Mouse (Mus musculus) natural killer cell, adult 2 months (primary cell): ENCODE measurements at regions not wholly inside any gene's neighbourhood (a gene's known extent, or its start where the extent isn't known, plus 50 kb on each side); places are given as distances from the start of the nearest gene placed in this dataset.
A peak's percentile ranks its signal among the peaks of the same experiment; 100 is the strongest.

ENCODE experiments used
- DNase-seq, 2 experiments: peaks; one replicate each; pipeline ENCODE4 v3.0.0; 2022; ENCODE audit warnings: low spot score in 2 of 2

- peak in 1 of 2 experiments; percentile 41 for DNase-seq
Measured at GRCm38 (mm10) chr2:128395308-128396007, 195.6 kb upstream of the Spdye4c start.

GRCm38 (mm10) chr2:128396008-128396346, 195.0 kb upstream of the Spdye4c start:
- peak; percentile 97 for DNase-seq

GRCm38 (mm10) chr2:128401359-128401758, 189.7 kb upstream of the Spdye4c start:
- no peak for DNase-seq

- no peak for DNase-seq
Measured at GRCm38 (mm10) chr2:128403143-128403935, 187.7 kb upstream of the Spdye4c start.

GRCm38 (mm10) chr2:128404405-128404804, 186.6 kb upstream of the Spdye4c start:
- no peak for DNase-seq

- DNase-seq = peak; percentile 69 to 78
Measured at GRCm38 (mm10) chr2:128407076-128407475, 183.9 kb upstream of the Spdye4c start.

GRCm38 (mm10) chr2:128408718-128409117, 182.3 kb upstream of the Spdye4c start:
- peak; percentile 67 to 76 for DNase-seq

GRCm38 (mm10) chr2:128412352-128412751, 178.7 kb upstream of the Spdye4c start:
- DNase-seq = peak; percentile 70 to 83

- peak; percentile 62 for DNase-seq
Measured at GRCm38 (mm10) chr2:128412974-128413373, 178.0 kb upstream of the Spdye4c start.

- no peak for DNase-seq
Measured at GRCm38 (mm10) chr2:128414588-128415240, 176.3 kb upstream of the Spdye4c start.

- DNase-seq = no peak
Measured at GRCm38 (mm10) chr2:128416416-128416815, 174.6 kb upstream of the Spdye4c start.

GRCm38 (mm10) chr2:128418960-128419359, 172.0 kb upstream of the Spdye4c start:
- DNase-seq = no peak

GRCm38 (mm10) chr2:128420406-128420805, 170.6 kb upstream of the Spdye4c start:
- DNase-seq = no peak

GRCm38 (mm10) chr2:128422677-128423076, 168.3 kb upstream of the Spdye4c start:
- DNase-seq = peak; percentile 39

- DNase-seq = no peak
Measured at GRCm38 (mm10) chr2:128424236-128424635, 166.8 kb upstream of the Spdye4c start.

GRCm38 (mm10) chr2:128427181-128427880, 163.7 kb upstream of the Spdye4c start:
- no peak for DNase-seq

- DNase-seq = peak; percentile 46 to 53
Measured at GRCm38 (mm10) chr2:128428154-128428553, 162.9 kb upstream of the Spdye4c start.

- peak; percentile 56 to 66 for DNase-seq
Measured at GRCm38 (mm10) chr2:128428651-128429633, 162.1 kb upstream of the Spdye4c start.

GRCm38 (mm10) chr2:128429786-128430185, 161.2 kb upstream of the Spdye4c start:
- DNase-seq = peak; percentile 42 to 45

- DNase-seq = no peak
Measured at GRCm38 (mm10) chr2:128430776-128431291, 160.2 kb upstream of the Spdye4c start.
